Mouse (Mus musculus): ENCODE data around the gene Drd3.

DNA sequence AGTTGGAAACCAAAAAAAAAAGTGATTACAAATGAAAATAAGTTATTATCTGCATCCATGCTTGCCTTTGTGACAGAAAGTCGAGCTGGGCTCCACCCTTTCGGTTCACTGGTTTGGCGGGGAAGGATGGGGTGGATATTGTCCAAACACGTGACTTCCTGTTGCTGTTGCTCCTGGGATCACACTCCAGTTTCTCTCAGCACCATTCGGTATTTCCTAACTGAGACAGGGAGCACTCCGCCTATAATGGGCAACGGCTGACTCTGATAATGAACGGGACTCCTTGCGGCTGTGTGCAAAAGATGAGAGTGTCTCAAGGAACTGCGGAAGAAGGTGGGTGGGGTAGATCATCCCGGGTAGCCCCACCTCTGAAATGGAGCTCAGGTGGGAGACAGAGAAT lies 43.2 kb upstream of the Drd3 start:
- TF ChIP-seq CTCF (IDR thresholded peaks at IDR 0.05; ENCODE audit: low read depth) (no peak), EP300 (optimal IDR thresholded peaks at IDR 0.05) (no peak)

Measured in stomach, postnatal 0 days (tissue).